Mouse (Mus musculus) kidney, adult 18-20 months (tissue): ENCODE measurements around the gene Arhgef11.
A peak's percentile ranks its signal among the peaks of the same experiment; 100 is the strongest.

Experiments
- DNase-seq: peaks from one replicate; pipeline ENCODE4 v3.0.0; 2021

The Arhgef11 gene

GRCm38 (mm10) chr3:87763202-87763601 lies 145.8 kb downstream of the Arhgef11 start:
- DNase-seq = no peak

DNA sequence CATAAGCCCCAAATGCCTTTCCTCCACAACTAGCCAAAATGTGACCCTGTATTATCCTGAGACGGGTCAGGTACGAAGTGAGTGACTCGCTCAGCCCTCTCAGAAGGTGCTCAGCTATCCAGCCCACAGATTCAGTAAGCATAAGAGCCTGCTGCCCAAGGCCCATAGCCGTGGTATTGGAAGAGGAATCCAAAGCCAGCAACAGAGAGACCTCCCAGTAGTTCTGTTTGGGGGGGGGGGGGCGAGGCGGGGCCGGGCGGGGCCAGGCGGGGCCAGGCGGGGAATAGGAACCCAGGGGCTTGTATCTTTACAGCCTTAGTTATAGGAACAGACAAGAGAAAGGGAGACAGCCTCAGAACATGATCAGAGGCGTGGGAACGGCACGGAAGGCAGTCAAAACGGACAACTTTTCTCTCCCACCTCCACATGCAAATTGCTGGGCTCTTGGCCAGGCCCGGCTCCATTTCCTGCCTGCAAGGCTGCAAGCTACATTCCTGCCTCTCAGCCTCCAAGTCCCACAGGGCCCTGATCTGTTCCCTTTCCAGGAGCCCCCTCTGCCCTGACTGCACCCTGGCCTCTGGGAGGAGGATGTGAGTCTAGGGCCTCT lies 146.4 kb downstream of the Arhgef11 start:
- DNase-seq = peak; percentile 78

DNA sequence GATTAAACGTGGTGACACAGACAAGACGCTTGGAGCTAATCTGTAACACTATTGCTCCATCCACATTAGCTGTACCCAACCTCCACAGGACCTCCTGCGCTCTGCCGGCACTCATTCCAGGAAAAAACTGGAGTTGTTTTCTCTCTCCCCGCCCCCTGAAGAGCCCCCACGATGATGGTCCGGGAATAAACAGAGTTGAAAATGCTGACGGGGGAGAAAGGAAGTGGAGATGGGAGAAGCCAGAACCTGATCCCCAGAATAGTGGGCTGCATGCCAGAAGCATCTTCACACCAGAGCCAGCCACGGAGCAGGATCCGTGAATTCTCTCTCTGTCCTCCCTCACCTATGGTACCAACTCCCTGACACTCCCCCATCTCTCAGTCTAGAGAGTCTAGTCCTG lies 147.1 kb downstream of the Arhgef11 start:
- DNase-seq = no peak

GRCm38 (mm10) chr3:87765091-87765490 lies 147.7 kb downstream of the Arhgef11 start:
- DNase-seq = peak; percentile 57

GRCm38 (mm10) chr3:87765631-87766283 lies 148.4 kb downstream of the Arhgef11 start:
- DNase-seq = no peak

DNA sequence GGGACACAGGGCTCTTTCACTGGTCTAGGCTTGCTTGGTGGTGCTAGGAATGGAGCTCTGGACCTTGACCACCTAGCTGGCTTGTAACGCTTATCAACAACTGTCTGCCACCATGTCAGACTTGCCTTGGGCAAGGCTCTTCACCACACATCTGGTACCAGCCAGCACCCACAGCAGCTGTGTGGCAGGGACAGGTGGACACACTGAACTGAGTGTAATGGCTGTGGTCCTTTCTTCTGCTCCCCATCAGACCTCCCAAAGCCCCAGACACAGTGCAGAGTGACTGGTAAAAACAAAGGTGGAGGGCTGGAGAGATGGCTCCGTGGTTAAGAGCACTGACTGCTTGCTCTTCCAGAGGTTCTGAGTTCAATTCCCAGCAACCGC lies 148.9 kb downstream of the Arhgef11 start:
- no peak for DNase-seq

DNA sequence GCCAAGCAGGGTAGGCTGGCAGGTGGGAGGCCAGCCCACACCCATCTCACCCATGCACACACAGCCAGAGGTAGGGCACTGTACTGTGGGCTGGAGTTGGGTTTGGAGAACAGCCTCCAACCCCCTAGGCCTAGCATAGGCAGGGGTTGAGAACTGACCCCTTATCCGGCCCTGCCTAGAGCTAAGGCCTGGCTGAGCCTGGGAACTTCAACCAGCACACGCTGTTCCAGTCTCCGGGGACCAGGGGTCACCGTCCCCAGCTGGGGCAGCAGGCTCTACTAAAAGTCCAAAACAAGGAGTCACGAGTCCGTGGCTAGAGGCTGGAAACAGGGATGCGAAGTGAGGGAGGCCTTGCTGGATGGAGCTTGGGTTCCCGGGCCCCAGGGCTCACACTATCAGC lies 150.4 kb downstream of the Arhgef11 start:
- peak; percentile 52 for DNase-seq

- no peak for DNase-seq
Observed at GRCm38 (mm10) chr3:87768431-87768830, 151.1 kb downstream of the Arhgef11 start.

- DNase-seq = peak; percentile 86
Observed at GRCm38 (mm10) chr3:87768844-87769243, 151.5 kb downstream of the Arhgef11 start.

DNA sequence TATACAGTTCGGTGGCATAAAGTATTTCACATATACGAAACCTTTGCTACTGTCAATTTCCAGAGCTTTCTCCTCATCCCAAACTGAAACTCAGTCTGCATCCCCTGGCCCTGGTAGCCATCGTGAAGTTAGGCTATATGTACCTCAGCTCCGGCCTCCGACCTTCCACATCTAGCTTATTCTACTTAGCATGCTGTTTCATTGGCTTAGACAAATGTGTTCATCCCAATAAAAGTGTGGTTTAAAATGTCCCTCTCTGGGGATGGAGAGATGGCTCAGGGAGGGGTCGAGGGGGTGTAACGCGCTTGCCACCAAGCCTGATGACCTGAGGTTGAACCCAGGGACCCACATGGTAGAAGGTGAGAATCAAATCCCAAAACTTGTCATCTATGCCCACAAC lies 152.1 kb downstream of the Arhgef11 start:
- DNase-seq = no peak

- peak; percentile 55 for DNase-seq
Observed at GRCm38 (mm10) chr3:87770280-87770679, 152.9 kb downstream of the Arhgef11 start.

- DNase-seq = peak; percentile 61
Observed at GRCm38 (mm10) chr3:87771088-87771487, 153.7 kb downstream of the Arhgef11 start.

GRCm38 (mm10) chr3:87778283-87778682 lies 160.9 kb downstream of the Arhgef11 start:
- DNase-seq = peak; percentile 48

DNA sequence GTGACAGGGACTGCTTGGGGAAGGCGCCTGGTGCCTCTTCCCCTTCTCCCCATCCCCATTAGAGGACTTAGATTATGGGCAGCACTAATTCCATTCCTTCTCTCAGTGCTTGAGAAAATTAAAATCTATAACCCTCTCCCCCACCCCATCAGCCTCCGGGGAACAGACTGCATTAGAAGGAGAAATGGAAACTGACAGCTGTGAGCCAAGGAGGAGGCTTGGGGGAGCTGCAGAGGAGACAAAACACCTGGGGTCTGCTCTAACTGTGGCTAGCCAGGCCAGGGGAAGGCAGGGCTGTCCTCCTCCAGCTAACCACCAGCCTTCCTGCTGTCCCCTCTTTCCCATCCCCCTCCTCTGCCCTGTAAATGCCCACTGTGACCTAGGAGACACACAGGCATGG lies 161.7 kb downstream of the Arhgef11 start:
- no peak for DNase-seq

GRCm38 (mm10) chr3:87783282-87784023 lies 166.1 kb downstream of the Arhgef11 start:
- no peak for DNase-seq

DNA sequence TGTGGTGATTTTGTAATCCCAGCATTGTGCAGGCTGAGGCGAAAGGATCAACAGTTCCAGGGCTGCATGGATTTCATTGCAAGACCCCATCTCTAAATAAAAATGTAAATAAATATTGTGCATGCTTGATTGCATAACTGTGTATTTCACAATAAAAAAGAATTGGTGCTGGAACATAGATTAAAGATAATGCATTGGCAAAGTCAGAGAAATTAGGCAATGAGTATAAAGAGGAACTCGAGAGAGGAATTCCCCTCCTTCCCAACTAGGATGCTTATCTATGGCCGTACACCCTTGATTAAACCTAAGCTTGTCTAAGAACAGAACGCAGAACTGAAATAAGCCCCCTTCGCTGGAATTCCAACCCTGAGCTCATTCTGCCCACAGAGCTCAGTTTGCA lies 167.8 kb downstream of the Arhgef11 start:
- DNase-seq = no peak

DNA sequence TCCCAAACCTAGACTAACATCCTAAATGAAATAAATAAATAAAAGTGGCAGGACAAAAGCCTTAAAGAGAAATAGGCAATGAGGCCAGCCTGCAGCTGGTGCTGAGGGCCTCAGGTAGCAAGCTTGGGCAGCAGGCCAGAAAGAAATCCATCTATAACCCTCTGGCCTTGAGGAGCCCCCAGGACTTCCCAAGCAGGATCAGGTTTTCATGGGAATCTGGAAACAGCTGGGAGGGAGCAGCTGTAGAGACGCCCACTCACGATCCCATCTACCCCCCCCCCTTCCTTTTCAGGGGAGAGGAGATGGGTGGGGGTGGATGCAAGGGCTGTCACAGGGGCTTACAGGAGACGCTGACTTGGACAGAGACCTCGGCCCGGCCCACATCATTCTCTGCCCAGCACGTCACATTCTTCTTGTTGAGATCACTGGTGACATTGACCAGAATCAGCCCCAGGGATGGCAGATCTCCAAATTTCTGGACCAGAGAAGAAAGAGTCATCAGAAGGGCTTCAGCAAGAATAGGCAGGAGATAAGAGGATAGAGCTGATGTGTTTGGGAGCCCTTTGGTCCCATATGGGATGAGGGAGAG lies 168.4 kb downstream of the Arhgef11 start:
- DNase-seq = no peak
